Mouse (Mus musculus) heart, adult 2 months (tissue): ENCODE data around the gene Hemgn. TPM values are rescaled to one million over a fixed set of nuclear protein-coding genes. Genes with fewer than 3 reads are reported as not detected.

ENCODE experiments used
- DNase-seq, 2 experiments: peaks; one replicate each; pipeline ENCODE4 v3.0.0; 2021
- H3K27ac ChIP-seq: fragments of 200-600 bp; 2 replicates; pipeline ENCODE4 v1.8.1; 2022
- H3K27me3 ChIP-seq: fragments of 200-500 bp; 2 replicates; pipeline ENCODE4 v1.6.1; 2012; ENCODE audit warnings: mild to moderate bottlenecking, low read length, inconsistent platforms, mixed read lengths; ENCODE audit not compliant: control insufficient read depth, insufficient read depth
- H3K36me3 ChIP-seq: fragments of 200-500 bp; 2 replicates; pipeline ENCODE4 v1.6.1; 2012; ENCODE audit warnings: low read length, inconsistent platforms; ENCODE audit not compliant: control insufficient read depth, insufficient read depth
- H3K4me1 ChIP-seq: fragments of 200-500 bp; 2 replicates; pipeline ENCODE4 v1.6.1; 2011; ENCODE audit warnings: low read length; ENCODE audit not compliant: control insufficient read depth, insufficient read depth
- H3K4me3 ChIP-seq: fragments of 200-600 bp; 2 replicates; pipeline ENCODE4 v1.8.1; 2022
- H3K79me2 ChIP-seq: fragments of 200-500 bp; replicated peaks from 2 replicates; pipeline ENCODE4 v1.6.1; 2012; ENCODE audit warnings: mild to moderate bottlenecking, inconsistent platforms, low read length, moderate library complexity, mixed read lengths; ENCODE audit not compliant: control insufficient read depth, insufficient read depth
- H3K9ac ChIP-seq: fragments of 200-500 bp; 2 replicates; pipeline ENCODE4 v1.6.1; 2012; ENCODE audit warnings: low read depth, mild to moderate bottlenecking, control low read depth, inconsistent platforms, low read length, mixed read lengths
- CTCF ChIP-seq: fragments of 200-600 bp; IDR thresholded peaks from 2 replicates; pipeline ENCODE4 v1.8.1; 2022; ENCODE audit warnings: antibody characterized with exemption, mild to moderate bottlenecking, moderate library complexity
- EP300 ChIP-seq: fragments of 200-500 bp; IDR thresholded peaks from 2 replicates; pipeline ENCODE4 v1.6.1; 2011; ENCODE audit warnings: low read depth, low read length, control low read depth; ENCODE audit not compliant: insufficient read depth
- POLR2A ChIP-seq: fragments of 200-500 bp; IDR thresholded peaks from 2 replicates; pipeline ENCODE4 v1.6.1; 2011; ENCODE audit warnings: mild to moderate bottlenecking, low read depth, low read length, control low read depth; ENCODE audit not compliant: insufficient read depth
- WGBS: fragments of 180-500 bp; shearing (Covaris S2); methylation state at CpG from one replicate; pipeline ENCODE4 v1.1.7; 2018; 5-methylcytosine and 5-hydroxymethylcytosine counted together
- intact Hi-C: fragments of 180-260 bp; cut with DNase I; formaldehyde crosslinking; loops from one replicate; pipeline ENCODE4 v1.15.1; 2025
- polyA plus RNA-seq: library from polyadenylated mRNA; depleted of rRNA; stranded (reverse); fragments of >200 nt; gene quantifications from 2 replicates; pipeline ENCODE4 v1.2.3, GENCODE M21; 2012; rRNA removed
- total RNA-seq, 2 experiments: library from RNA; stranded (reverse); gene quantifications; 2 replicates each; pipeline ENCODE4 v1.2.3; 2021

Gene Hemgn
- total and polyA plus RNA-seq, 3 experiments = 0.06 to 0.73 (median 0.10) TPM

- H3K27ac ChIP-seq = no peak overlapping the region
- intact Hi-C loops = no loop called here
- H3K79me2 ChIP-seq = no peaks in the 10 kb centered on the region
- 13% methylated on average over 41 of the region's 41 CpGs for WGBS
- no peak for DNase-seq
- TF ChIP-seq EP300 = no peak
- no peak for TF ChIP-seq CTCF
- no peak for TF ChIP-seq POLR2A
- H3K36me3 ChIP-seq = no peaks in the 10 kb centered on the region
- H3K4me3 ChIP-seq = no peak overlapping the region
- no peaks in the 10 kb centered on the region for H3K4me1 ChIP-seq
- peaks cover 37% of the 10 kb centered on the region for H3K27me3 ChIP-seq
- no peak overlapping the region for H3K9ac ChIP-seq
These were observed 65.5 kb downstream of the Hemgn start for GRCm38 (mm10) chr4:46347580-46348515.

GRCm38 (mm10) chr4:46347141-46347540 lies 66.2 kb downstream of the Hemgn start:
- Histone ChIP-seq H3K79me2 (no peaks in the 10 kb centered on the region), H3K4me1 (no peaks in the 10 kb centered on the region), H3K36me3 (no peaks in the 10 kb centered on the region), H3K4me3 (no peak overlapping the region), H3K27me3 (peaks cover 38% of the 10 kb centered on the region), H3K27ac (no peak overlapping the region), H3K9ac (no peak overlapping the region)
- TF ChIP-seq EP300 (no peak), POLR2A (no peak), CTCF (no peak)
- no peak for DNase-seq
- whole genome bisulfite sequencing = 24% methylated on average over 4 of the region's 4 CpGs
- intact Hi-C loops = no loop called here

- TF ChIP-seq CTCF = no peak
- no peak for TF ChIP-seq POLR2A
- TF ChIP-seq EP300 = no peak
- intact Hi-C loops = no loop called here
- peaks cover 38% of the 10 kb centered on the region for H3K27me3 ChIP-seq
- H3K4me1 ChIP-seq = no peaks in the 10 kb centered on the region
- no peaks in the 10 kb centered on the region for H3K36me3 ChIP-seq
- H3K4me3 ChIP-seq = no peak overlapping the region
- no peak overlapping the region for H3K9ac ChIP-seq
- WGBS = 24% methylated on average over 6 of the region's 6 CpGs
- no peaks in the 10 kb centered on the region for H3K79me2 ChIP-seq
- no peak overlapping the region for H3K27ac ChIP-seq
- no peak for DNase-seq
These were observed 67.1 kb downstream of the Hemgn start for GRCm38 (mm10) chr4:46346221-46346620.

DNA sequence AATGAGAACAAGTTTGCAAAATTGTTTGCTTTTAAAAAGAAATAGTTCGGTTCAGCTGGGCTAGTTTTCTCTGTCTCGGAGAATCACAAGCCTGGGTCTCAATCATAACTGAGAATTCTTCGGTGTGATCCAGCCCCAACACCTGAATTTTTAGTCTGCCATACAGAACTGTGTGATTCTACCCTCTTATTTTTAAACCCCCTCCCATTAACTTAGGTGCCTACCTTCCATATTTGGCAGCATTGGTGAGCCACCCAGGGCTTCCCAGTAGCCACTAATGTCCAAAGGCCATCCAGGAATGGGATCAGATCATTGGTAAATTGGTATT lies 67.6 kb downstream of the Hemgn start:
- Histone ChIP-seq H3K27ac (no peak overlapping the region), H3K4me1 (no peaks in the 10 kb centered on the region), H3K36me3 (no peaks in the 10 kb centered on the region), H3K27me3 (peaks cover 38% of the 10 kb centered on the region), H3K9ac (no peak overlapping the region), H3K4me3 (no peak overlapping the region), H3K79me2 (no peaks in the 10 kb centered on the region)
- intact Hi-C loops = no loop called here
- no peak for TF ChIP-seq POLR2A
- no peak for TF ChIP-seq EP300
- no peak for TF ChIP-seq CTCF
- DNase-seq = no peak
- 32% methylated on average over 3 of the region's 3 CpGs for WGBS

DNA sequence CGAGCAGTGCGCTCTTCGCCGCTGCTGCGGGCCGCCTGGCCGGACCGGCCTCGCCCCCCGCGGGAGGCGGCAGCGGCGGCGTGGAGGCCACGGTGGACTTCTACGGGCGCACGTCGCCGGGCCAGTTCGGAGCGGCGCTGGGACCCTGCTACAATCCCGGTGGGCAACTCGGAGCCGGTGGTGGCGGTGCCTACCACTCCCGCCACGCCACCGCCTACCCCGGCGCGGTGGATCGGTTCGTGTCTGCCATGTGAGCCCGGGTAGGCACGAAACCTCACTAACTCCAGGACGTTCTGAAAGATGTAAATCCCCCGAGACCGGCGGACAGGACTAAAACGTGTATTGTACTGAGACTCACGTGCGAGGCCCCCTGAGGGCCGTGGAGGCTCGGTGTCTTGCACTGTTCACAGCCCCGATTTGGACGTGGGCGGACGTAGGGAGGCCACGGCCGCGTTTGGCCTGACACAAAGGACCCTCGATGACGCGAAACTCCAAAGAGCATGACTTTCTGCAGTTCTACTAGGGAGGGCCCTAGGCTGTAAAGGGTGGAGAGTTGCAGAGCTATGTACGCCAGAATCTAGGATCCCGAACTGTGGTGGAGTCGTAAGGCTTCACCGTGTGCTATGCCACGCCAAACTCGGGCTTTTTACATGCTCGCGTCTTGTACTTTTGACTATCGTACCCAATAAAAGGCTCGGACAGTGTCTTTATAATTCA lies 68.1 kb downstream of the Hemgn start:
- Histone ChIP-seq H3K4me3 (no peak overlapping the region), H3K4me1 (no peaks in the 10 kb centered on the region), H3K27ac (no peak overlapping the region), H3K36me3 (no peaks in the 10 kb centered on the region), H3K27me3 (peaks cover 40% of the 10 kb centered on the region), H3K79me2 (no peaks in the 10 kb centered on the region), H3K9ac (no peak overlapping the region)
- 7% methylated on average over 66 of the region's 67 CpGs for WGBS
- TF ChIP-seq POLR2A = no peak
- intact Hi-C loops = no loop called here
- DNase-seq = no peak

GRCm38 (mm10) chr4:46344288-46344687 lies 69.0 kb downstream of the Hemgn start:
- H3K27ac ChIP-seq = no peak overlapping the region
- H3K4me1 ChIP-seq = no peaks in the 10 kb centered on the region
- peak overlapping the region; percentile 38 for H3K4me3 ChIP-seq
- DNase-seq = peak in 1 of 2 experiments; percentile 11
- no peaks in the 10 kb centered on the region for H3K36me3 ChIP-seq
- no peaks in the 10 kb centered on the region for H3K79me2 ChIP-seq
- intact Hi-C loops = no loop called here
- TF ChIP-seq EP300 (no peak), POLR2A (no peak), CTCF (0 out of 2 replicates have a peak, but pooled peaks have one; percentile 12)
- no peak overlapping the region for H3K9ac ChIP-seq
- H3K27me3 ChIP-seq = peaks cover 40% of the 10 kb centered on the region
- WGBS = under 1% methylated on average over 51 of the region's 51 CpGs

Other genes starting within 250 kb of the Hemgn start
- gene Xpa, start 217.2 kb downstream of the Hemgn start, total RNA-seq = 1 to 10 TPM; 5.2 to 7.2 TPM
- 5.8 and 7.9 TPM in 2 replicates for gene Xpa, start 217.2 kb downstream of the Hemgn start, polyA plus RNA-seq
- gene Foxe1, start 69.9 kb downstream of the Hemgn start, total RNA-seq = not detected
- not detected in 2 replicates for gene Foxe1, start 69.9 kb downstream of the Hemgn start, polyA plus RNA-seq
- 1 to 10 TPM; 3.8 to 4.1 TPM for gene Trmo, start 24.1 kb downstream of the Hemgn start, total RNA-seq
- 3.7 and 5.3 TPM in 2 replicates for gene Trmo, start 24.1 kb downstream of the Hemgn start, polyA plus RNA-seq
- 10 to 100 TPM; 53.5 to 57.8 TPM for gene Anp32b, start 37.4 kb upstream of the Hemgn start, total RNA-seq
- gene Anp32b, start 37.4 kb upstream of the Hemgn start, polyA plus RNA-seq = 9.5 and 14.2 TPM in 2 replicates
- gene Nans, start 75.7 kb upstream of the Hemgn start, total RNA-seq = 10 to 100 TPM; 11.3 to 16.4 TPM
- 12.0 and 17.3 TPM in 2 replicates for gene Nans, start 75.7 kb upstream of the Hemgn start, polyA plus RNA-seq
- gene Trim14, start 122.6 kb upstream of the Hemgn start, total RNA-seq = 1 to 10 TPM; 2.5 to 2.9 TPM
- gene Trim14, start 122.6 kb upstream of the Hemgn start, polyA plus RNA-seq = 1.5 and 2.1 TPM in 2 replicates
- gene Coro2a, start 188.7 kb upstream of the Hemgn start, total RNA-seq = under 1 TPM; 0.39 to 0.43 TPM
- 0.64 and 2.1 TPM in 2 replicates for gene Coro2a, start 188.7 kb upstream of the Hemgn start, polyA plus RNA-seq
- gene Tbc1d2, start 236.7 kb upstream of the Hemgn start, total RNA-seq = 1 to 10 TPM in 1 of 2 experiments, under 1 TPM in 1; 0.64 to 1.7 TPM
- 1.4 and 1.6 TPM in 2 replicates for gene Tbc1d2, start 236.7 kb upstream of the Hemgn start, polyA plus RNA-seq